Mouse (Mus musculus): ENCODE results near the gene Tmem50a.

GRCm38 (mm10) chr4:134867213-134867612 lies 47.6 kb downstream of the Tmem50a start:
- no peak for TF ChIP-seq GATA1 (IDR thresholded peaks at IDR 0.05; ENCODE audit: borderline replicate concordance, low read length)
- TF ChIP-seq FLI1 (IDR thresholded peaks at IDR 0.05; ENCODE audit: low read length), result no peak
